In the genomic region with DNA sequence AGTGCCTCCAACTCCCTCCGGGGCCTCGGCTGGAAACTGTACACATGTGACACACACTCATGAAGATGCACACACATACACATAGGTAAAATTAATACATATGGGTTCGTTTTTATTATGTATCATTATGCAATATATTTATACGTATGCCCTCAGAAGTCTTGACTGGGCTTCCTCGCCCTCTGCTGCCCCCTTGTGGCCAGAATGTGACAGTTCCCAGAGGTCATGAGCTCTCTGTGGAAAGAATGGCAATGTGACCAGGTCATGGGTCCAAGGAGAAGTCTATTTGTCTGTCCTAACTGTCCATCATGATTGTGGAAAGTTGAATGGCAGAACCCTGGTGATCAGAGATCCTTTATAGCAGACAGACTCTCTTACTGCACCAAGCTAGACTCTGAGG, we compare ENCODE assay signal across 9 mouse cellular contexts. TPM values are rescaled to one million over a fixed set of nuclear protein-coding genes. Genes with fewer than 3 reads are reported as not detected.
A peak's percentile ranks its signal among the peaks of the same experiment; 100 is the strongest.
DNase-seq lines count a peak whose midpoint lies in the region; ATAC-seq and TF ChIP-seq lines count a peak whose summit lies in the region.
"Had no signal": no experiment of that assay in that cellular context is flagged by ENCODE, and none has a peak within 500 bp of the region (broad histone marks: within the 10 kb centered on the region; RNA-seq: fewer than 3 reads in every experiment).

No protein-coding gene starts in this region.

- TF ChIP-seq POLR2A in MEL (IDR thresholded peaks at IDR 0.05; ENCODE audit: control insufficient read depth in 1 of 2, insufficient read depth in 1 of 2, low read depth in 1 of 2, low read length in 2 of 2, poor library complexity in 1 of 2) = no peak

- WGBS in intestine, postnatal 0 days = 20% methylated on average over 5 of the region's 5 CpGs

- intact Hi-C loops in left cerebral cortex, postnatal 4 days (cut with DNase I) = loop anchor here (5.0 kb wide), 1 partner anchor 118 kb away; no protein-coding TSS in a partner anchor

- no peaks in the 10 kb centered on the region for H3K9me3 ChIP-seq in MEL (replicated peaks; ENCODE audit: insufficient read depth, low read length)
- H3K9me3 ChIP-seq in intestine, postnatal 0 days (ENCODE audit: control insufficient read depth) = no peaks in the 10 kb centered on the region
- H3K9me3 ChIP-seq: hindbrain, embryonic 15.5 days had no signal

- H3K36me3 ChIP-seq in MEL (ENCODE audit: control insufficient read depth in 1 of 2, insufficient read depth in 2 of 2, low read length in 2 of 2) = peaks cover 0 to 4% of the 10 kb centered on the region in 2 experiments; a peak in 2 of 4 replicates
- H3K36me3 ChIP-seq in intestine, postnatal 0 days (ENCODE audit: control insufficient read depth, insufficient read depth) = no peaks in the 10 kb centered on the region
- H3K36me3 ChIP-seq: hindbrain, embryonic 15.5 days had no signal

- DNase-seq in A20 (ENCODE audit: low read depth, low spot score) = peak; percentile 71
- peak; percentile 75 for DNase-seq in MEL (ENCODE audit: low read depth, low spot score)
- peak; percentile 52 for DNase-seq in cerebellum, adult 11-12 months
- DNase-seq in frontal cortex, postnatal 25 days (ENCODE audit: low spot score in 2 of 2) = peak; percentile 64 to 67
- DNase-seq in left cerebral cortex, postnatal 4 days = peak; percentile 82
- DNase-seq in thymus, postnatal 10 days (ENCODE audit: low spot score in 2 of 2) = peak; percentile 47 to 77

- H3K79me2 ChIP-seq in MEL (ENCODE audit: control insufficient read depth, insufficient read depth, low read length, poor library complexity) = no peaks in the 10 kb centered on the region

- TF ChIP-seq CTCF in MEL (IDR thresholded peaks at IDR 0.05 in 2 of 3, conservative IDR thresholded peaks at IDR 0.05 in 1 of 3; ENCODE audit: control insufficient read depth in 1 of 3, insufficient read depth in 1 of 3, low read depth in 2 of 3, low read length in 3 of 3, poor library complexity in 1 of 3, severe bottlenecking in 1 of 3) = peak; percentile 88 to 91 (median 89)
- peak; percentile 95 for TF ChIP-seq CTCF in intestine, postnatal 0 days (IDR thresholded peaks at IDR 0.05; ENCODE audit: low read depth)

- no peak overlapping the region for H3K9ac ChIP-seq in MEL (ENCODE audit: control insufficient read depth, low read depth, low read length, poor library complexity, severe bottlenecking)
- no peak overlapping the region for H3K9ac ChIP-seq in intestine, postnatal 0 days (ENCODE audit: low read depth, low read length)
- H3K9ac ChIP-seq: hindbrain, embryonic 15.5 days had no signal

- peaks cover 3 to 7% of the 10 kb centered on the region in 2 experiments for H3K4me1 ChIP-seq in MEL (ENCODE audit: control insufficient read depth in 1 of 2, insufficient read depth in 2 of 2, low read length in 2 of 2)
- no peaks in the 10 kb centered on the region for H3K4me1 ChIP-seq in intestine, postnatal 0 days (replicated peaks; ENCODE audit: control insufficient read depth, insufficient read depth, low read length)
- H3K4me1 ChIP-seq: hindbrain, embryonic 15.5 days had no signal

- no peak overlapping the region; the same call in 1 of the 2 replicates for H3K4me2 ChIP-seq in intestine, postnatal 0 days (replicated peaks; ENCODE audit: low read depth)
- H3K4me2 ChIP-seq: hindbrain, embryonic 15.5 days had no signal

- TF ChIP-seq RAD21 in MEL (IDR thresholded peaks at IDR 0.05; ENCODE audit: low read depth, low read length) = peak; percentile 74

- no peaks in the 10 kb centered on the region; a peak in 2 of 4 replicates for H3K27me3 ChIP-seq in MEL (ENCODE audit: control insufficient read depth in 1 of 2, insufficient read depth in 2 of 2, low read length in 2 of 2)
- no peaks in the 10 kb centered on the region for H3K27me3 ChIP-seq in intestine, postnatal 0 days (replicated peaks; ENCODE audit: control insufficient read depth, insufficient read depth, low read length)
- H3K27me3 ChIP-seq: hindbrain, embryonic 15.5 days had no signal

- ATAC-seq in intestine, postnatal 0 days = peak; percentile 32; the same call in 1 of the 2 replicates
- ATAC-seq in neutrophil, adult 5-6 weeks (ENCODE audit: extremely low read depth, insufficient number of reproducible peaks, low FRiP score, poor library complexity, severe bottlenecking) = peak; percentile 78

- H3K4me3 ChIP-seq in MEL (ENCODE audit: control insufficient read depth in 1 of 2, insufficient read depth in 1 of 2, low read depth in 2 of 2, low read length in 2 of 2) = no peak overlapping the region
- no peak overlapping the region for H3K4me3 ChIP-seq in intestine, postnatal 0 days (ENCODE audit: low read depth, low read length)
- H3K4me3 ChIP-seq: hindbrain, embryonic 15.5 days had no signal

- H3K27ac ChIP-seq in MEL (ENCODE audit: control insufficient read depth, low read depth, low read length) = no peak overlapping the region
- no peak overlapping the region for H3K27ac ChIP-seq in intestine, postnatal 0 days (ENCODE audit: low read depth, low read length)
- H3K27ac ChIP-seq: hindbrain, embryonic 15.5 days had no signal

- no peak for TF ChIP-seq EP300 in MEL (IDR thresholded peaks at IDR 0.05; ENCODE audit: low read depth in 1 of 2, low read length in 2 of 2)

TF ChIP-seq in MEL, 35 proteins besides CTCF, POLR2A, EP300 and RAD21:
- no peak for TF ChIP-seq TAL1 (IDR thresholded peaks at IDR 0.05; ENCODE audit: low read length)
- 0 out of 2 replicates have a peak, but pooled peaks have one; percentile 10 for TF ChIP-seq USF1 (IDR thresholded peaks at IDR 0.05; ENCODE audit: low read depth, low read length)
- TF ChIP-seq SMC3 (IDR thresholded peaks at IDR 0.05; ENCODE audit: low read depth, low read length) = peak; percentile 82
- TF ChIP-seq ZC3H11A (IDR thresholded peaks at IDR 0.05; ENCODE audit: low read depth, low read length) = peak; percentile 60
TF ChIP-seq in MEL: peak in this region for 3.

RNA-seq across cellular contexts. Expression of a gene that starts 8.6 kb away (rescaled TPM):
- total RNA-seq in MEL (2012; rRNA removed) = 0.10 and 0.15 TPM in 2 replicates
- 10 to 100 TPM in 1 of 2 experiments, under 1 TPM in 1; 0.33 to 21.9 TPM for polyA plus RNA-seq in MEL (2012; ENCODE audit: insufficient read depth in 1 of 2, insufficient read length in 2 of 2, low read depth in 1 of 2, low replicate concordance in 2 of 2, missing spikeins in 1 of 2)
- 1.4 and 3.2 TPM in 2 replicates for polyA plus RNA-seq in intestine, postnatal 0 days (2015; fragmentation: Nextera tagmentation; extraction: Ambion mirVana)
- total RNA-seq in left cerebral cortex, postnatal 4 days (2021) = 1 to 10 TPM; 9.8 TPM
- total RNA-seq in neutrophil, adult 5-6 weeks (2017) = 0.58 and 1.2 TPM in 2 replicates

RNA-seq across cellular contexts. Expression of a gene that starts 34.1 kb away (rescaled TPM):
- 10.6 and 12.0 TPM in 2 replicates for total RNA-seq in MEL (2012; rRNA removed)
- polyA plus RNA-seq in MEL (2012; ENCODE audit: insufficient read depth in 1 of 2, insufficient read length in 2 of 2, low read depth in 1 of 2, low replicate concordance in 2 of 2, missing spikeins in 1 of 2) = 10 to 100 TPM in 1 of 2 experiments, not detected in 1; 37.8 TPM
- polyA plus RNA-seq in intestine, postnatal 0 days (2015; fragmentation: Nextera tagmentation; extraction: Ambion mirVana) = 8.6 and 10.6 TPM in 2 replicates
- 1 to 10 TPM; 1.6 to 2.8 TPM for total RNA-seq in left cerebral cortex, postnatal 4 days (2021)
- total RNA-seq in neutrophil, adult 5-6 weeks (2017) = 188 and 218 TPM in 2 replicates

RNA-seq across cellular contexts. Expression of a gene that starts 35.6 kb away (rescaled TPM):
- 40.3 and 42.4 TPM in 2 replicates for total RNA-seq in MEL (2012; rRNA removed)
- 10 to 100 TPM in 1 of 2 experiments, not detected in 1; 76.7 TPM for polyA plus RNA-seq in MEL (2012; ENCODE audit: insufficient read depth in 1 of 2, insufficient read length in 2 of 2, low read depth in 1 of 2, low replicate concordance in 2 of 2, missing spikeins in 1 of 2)
- 6.1 and 6.5 TPM in 2 replicates for polyA plus RNA-seq in intestine, postnatal 0 days (2015; fragmentation: Nextera tagmentation; extraction: Ambion mirVana)
- 10 to 100 TPM; 36.2 to 39.3 TPM for total RNA-seq in left cerebral cortex, postnatal 4 days (2021)
- total RNA-seq in neutrophil, adult 5-6 weeks (2017) = 89.6 and 100 TPM in 2 replicates

RNA-seq across cellular contexts. Expression of a gene that starts 38.3 kb away (rescaled TPM):
- not detected in 2 replicates for total RNA-seq in MEL (2012; rRNA removed)
- polyA plus RNA-seq in MEL (2012; ENCODE audit: insufficient read depth in 1 of 2, insufficient read length in 2 of 2, low read depth in 1 of 2, low replicate concordance in 2 of 2, missing spikeins in 1 of 2) = not detected
- 85.8 and 97.6 TPM in 2 replicates for polyA plus RNA-seq in intestine, postnatal 0 days (2015; fragmentation: Nextera tagmentation; extraction: Ambion mirVana)
- not detected for total RNA-seq in left cerebral cortex, postnatal 4 days (2021)
- total RNA-seq in neutrophil, adult 5-6 weeks (2017) = not detected in 2 replicates
- polyA plus RNA-seq: hindbrain, embryonic 15.5 days had no signal

RNA-seq across cellular contexts. Expression of a gene that starts 42.2 kb away (rescaled TPM):
- total RNA-seq in MEL (2012; rRNA removed) = 0.27 and 0.62 TPM in 2 replicates
- 1 to 10 TPM in 1 of 2 experiments, not detected in 1; 3.7 TPM for polyA plus RNA-seq in MEL (2012; ENCODE audit: insufficient read depth in 1 of 2, insufficient read length in 2 of 2, low read depth in 1 of 2, low replicate concordance in 2 of 2, missing spikeins in 1 of 2)
- 1.3 and 1.5 TPM in 2 replicates for polyA plus RNA-seq in intestine, postnatal 0 days (2015; fragmentation: Nextera tagmentation; extraction: Ambion mirVana)
- total RNA-seq in left cerebral cortex, postnatal 4 days (2021) = 1 to 10 TPM; 1.8 TPM
- total RNA-seq in neutrophil, adult 5-6 weeks (2017) = 15.7 and 19.8 TPM in 2 replicates

Comparison
In these comparisons a context has a peak if more than half of its experiments do, and no peak if none do; other contexts are left out.
1. RNA of a gene that starts 34.1 kb away (total RNA-seq): 188 to 218 TPM in neutrophil, adult 5-6 weeks; 10.6 to 12.0 TPM in MEL and 1.6 to 2.8 TPM in left cerebral cortex, postnatal 4 days; every median in the first group is over 10 times any median in the second.
2. Peak in every context shown above with its lines, with median percentiles within 50 percentile points of each other: DNase-seq.